Mouse (Mus musculus) heart, adult 2 months (tissue): ENCODE results near the gene Efcab2. TPM values are rescaled to one million over a fixed set of nuclear protein-coding genes. Genes with fewer than 3 reads are reported as not detected.

ENCODE experiments used
- DNase-seq, 2 experiments: peaks; one replicate each; pipeline ENCODE4 v3.0.0; 2021
- H3K27ac ChIP-seq: fragments of 200-600 bp; 2 replicates; pipeline ENCODE4 v1.8.1; 2022
- H3K27me3 ChIP-seq: fragments of 200-500 bp; 2 replicates; pipeline ENCODE4 v1.6.1; 2012; ENCODE audit warnings: mild to moderate bottlenecking, low read length, inconsistent platforms, mixed read lengths; ENCODE audit not compliant: control insufficient read depth, insufficient read depth
- H3K36me3 ChIP-seq: fragments of 200-500 bp; 2 replicates; pipeline ENCODE4 v1.6.1; 2012; ENCODE audit warnings: low read length, inconsistent platforms; ENCODE audit not compliant: control insufficient read depth, insufficient read depth
- H3K4me1 ChIP-seq: fragments of 200-500 bp; 2 replicates; pipeline ENCODE4 v1.6.1; 2011; ENCODE audit warnings: low read length; ENCODE audit not compliant: control insufficient read depth, insufficient read depth
- H3K4me3 ChIP-seq: fragments of 200-600 bp; 2 replicates; pipeline ENCODE4 v1.8.1; 2022
- H3K79me2 ChIP-seq: fragments of 200-500 bp; replicated peaks from 2 replicates; pipeline ENCODE4 v1.6.1; 2012; ENCODE audit warnings: mild to moderate bottlenecking, inconsistent platforms, low read length, moderate library complexity, mixed read lengths; ENCODE audit not compliant: control insufficient read depth, insufficient read depth
- H3K9ac ChIP-seq: fragments of 200-500 bp; 2 replicates; pipeline ENCODE4 v1.6.1; 2012; ENCODE audit warnings: low read depth, mild to moderate bottlenecking, control low read depth, inconsistent platforms, low read length, mixed read lengths
- CTCF ChIP-seq: fragments of 200-600 bp; IDR thresholded peaks from 2 replicates; pipeline ENCODE4 v1.8.1; 2022; ENCODE audit warnings: antibody characterized with exemption, mild to moderate bottlenecking, moderate library complexity
- EP300 ChIP-seq: fragments of 200-500 bp; IDR thresholded peaks from 2 replicates; pipeline ENCODE4 v1.6.1; 2011; ENCODE audit warnings: low read depth, low read length, control low read depth; ENCODE audit not compliant: insufficient read depth
- POLR2A ChIP-seq: fragments of 200-500 bp; IDR thresholded peaks from 2 replicates; pipeline ENCODE4 v1.6.1; 2011; ENCODE audit warnings: mild to moderate bottlenecking, low read depth, low read length, control low read depth; ENCODE audit not compliant: insufficient read depth
- WGBS: fragments of 180-500 bp; shearing (Covaris S2); methylation state at CpG from one replicate; pipeline ENCODE4 v1.1.7; 2018; 5-methylcytosine and 5-hydroxymethylcytosine counted together
- intact Hi-C: fragments of 180-260 bp; cut with DNase I; formaldehyde crosslinking; loops from one replicate; pipeline ENCODE4 v1.15.1; 2025
- polyA plus RNA-seq: library from polyadenylated mRNA; depleted of rRNA; stranded (reverse); fragments of >200 nt; gene quantifications from 2 replicates; pipeline ENCODE4 v1.2.3, GENCODE M21; 2012
- total RNA-seq, 2 experiments: library from RNA; stranded (reverse); gene quantifications; 2 replicates each; pipeline ENCODE4 v1.2.3; 2021

The Efcab2 gene
- total and polyA plus RNA-seq, 3 experiments = 11.4 to 112 (median 94.1) TPM

DNA sequence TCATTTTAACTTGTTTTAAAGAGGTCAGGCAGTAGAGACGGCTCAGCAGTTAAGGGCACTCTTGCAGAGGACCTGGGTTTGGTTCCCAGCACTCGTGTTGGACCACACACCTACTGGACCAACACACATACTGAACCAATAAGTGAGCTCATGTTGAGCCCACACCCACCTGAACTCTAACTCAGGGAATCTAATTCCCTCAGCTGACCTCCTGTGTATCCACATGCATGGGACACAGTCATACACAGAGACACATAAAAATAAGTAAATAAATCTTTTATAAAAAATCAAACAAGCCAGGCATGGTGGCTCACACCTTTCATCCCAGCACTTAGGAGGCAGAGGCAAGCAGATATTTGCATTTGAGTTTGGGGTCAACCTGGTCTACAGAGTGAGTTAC lies 44.0 kb downstream of the Efcab2 start:
- Histone ChIP-seq H3K9ac (no peak overlapping the region), H3K4me1 (peaks cover 1% of the 10 kb centered on the region), H3K27ac (peak overlapping the region; percentile 56; the same call in 1 of the 2 replicates), H3K79me2 (0 out of 2 replicates have a peak, but pooled peaks cover 1% of the 10 kb centered on the region), H3K4me3 (peak overlapping the region; percentile 1; the same call in 1 of the 2 replicates), H3K27me3 (no peaks in the 10 kb centered on the region), H3K36me3 (no peaks in the 10 kb centered on the region)
- TF ChIP-seq EP300 (no peak), POLR2A (no peak), CTCF (no peak)
- DNase-seq = no peak
- 61% methylated on average over 2 of the region's 2 CpGs for WGBS
- intact Hi-C loops = loop anchor here (1.0 to 5.0 kb wide), 4 partner anchors 44 to 303 kb away; partner anchors contain the start of gene Efcab2

DNA sequence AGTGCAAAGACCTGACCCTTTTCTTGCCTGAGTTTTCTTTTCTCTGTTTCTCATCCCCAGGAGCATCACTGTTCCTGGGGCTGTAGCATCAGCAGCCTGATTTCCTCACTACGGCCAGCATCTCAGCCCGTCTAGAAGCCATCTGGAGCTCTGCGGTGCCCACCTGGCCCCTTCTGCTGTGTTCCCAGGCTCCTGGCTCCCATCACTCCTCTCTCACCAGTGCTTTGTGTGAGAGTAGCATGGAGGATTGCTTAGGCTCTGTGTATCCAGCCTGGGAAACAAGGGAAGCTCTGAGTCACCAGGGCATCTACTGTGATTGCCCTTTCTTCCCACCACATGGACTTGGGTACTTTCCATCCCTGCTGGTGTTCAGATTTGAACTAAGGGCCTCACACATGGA lies 48.2 kb downstream of the Efcab2 start:
- no peaks in the 10 kb centered on the region for H3K27me3 ChIP-seq
- H3K27ac ChIP-seq = no peak overlapping the region
- TF ChIP-seq EP300 (no peak), POLR2A (no peak), CTCF (no peak)
- 91% methylated on average over 3 of the region's 3 CpGs for WGBS
- no peaks in the 10 kb centered on the region for H3K4me1 ChIP-seq
- H3K9ac ChIP-seq = no peak overlapping the region
- peaks cover 3% of the 10 kb centered on the region for H3K36me3 ChIP-seq
- H3K79me2 ChIP-seq = 0 out of 2 replicates have a peak, but pooled peaks cover 1% of the 10 kb centered on the region
- no peak for DNase-seq
- intact Hi-C loops = no loop called here
- no peak overlapping the region for H3K4me3 ChIP-seq

DNA sequence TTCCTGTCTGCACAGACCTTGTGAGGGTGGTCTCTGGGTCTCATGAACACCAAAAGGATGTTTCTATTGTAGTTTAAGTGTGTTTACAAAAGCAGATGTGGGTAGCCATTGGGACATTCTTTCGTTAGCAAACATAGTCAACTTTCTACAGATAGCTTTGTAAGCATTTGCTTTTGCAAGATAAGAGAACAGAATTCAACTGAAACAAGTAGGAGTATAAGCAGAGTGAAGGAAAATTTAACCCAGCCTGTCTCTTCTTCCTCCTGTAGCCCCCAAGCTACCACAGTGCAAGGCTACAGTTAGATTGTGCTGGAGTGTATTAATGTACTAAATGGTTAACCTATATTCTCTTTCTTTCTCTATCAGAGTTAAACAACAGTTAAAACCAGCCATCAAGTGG lies 49.2 kb downstream of the Efcab2 start:
- intact Hi-C loops = no loop called here
- DNase-seq = no peak
- no peak overlapping the region for H3K4me3 ChIP-seq
- TF ChIP-seq CTCF (no peak), POLR2A (no peak), EP300 (no peak)
- WGBS = 38% methylated on average over 1 of the region's 1 CpGs
- H3K36me3 ChIP-seq = peaks cover 3% of the 10 kb centered on the region
- no peak overlapping the region for H3K9ac ChIP-seq
- 0 out of 2 replicates have a peak, but pooled peaks cover 1% of the 10 kb centered on the region for H3K79me2 ChIP-seq
- no peak overlapping the region for H3K27ac ChIP-seq
- H3K27me3 ChIP-seq = no peaks in the 10 kb centered on the region
- no peaks in the 10 kb centered on the region for H3K4me1 ChIP-seq

DNA sequence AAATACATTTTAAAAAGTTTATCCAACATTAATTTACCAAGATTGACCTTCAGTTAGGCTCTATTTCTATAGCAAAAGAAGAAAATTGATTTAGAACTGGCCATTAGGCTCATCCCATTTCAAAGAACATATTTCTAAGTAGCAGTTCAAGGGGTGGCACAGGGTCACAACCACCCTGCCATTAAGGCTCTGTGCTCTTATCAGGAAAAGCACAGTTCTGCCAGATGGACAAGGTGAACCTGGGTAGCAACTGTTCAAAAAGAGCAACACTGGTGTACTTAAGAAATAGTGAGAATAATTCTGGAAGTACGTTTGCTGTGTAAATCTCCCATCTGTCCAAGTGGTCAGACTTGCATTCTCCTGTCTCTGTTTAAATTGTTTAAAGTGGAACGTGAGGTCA lies 52.1 kb downstream of the Efcab2 start:
- no peak overlapping the region for H3K27ac ChIP-seq
- H3K79me2 ChIP-seq = no peaks in the 10 kb centered on the region
- 81% methylated on average over 2 of the region's 2 CpGs for WGBS
- no peaks in the 10 kb centered on the region for H3K27me3 ChIP-seq
- intact Hi-C loops = no loop called here
- H3K4me3 ChIP-seq = no peak overlapping the region
- peaks cover 3% of the 10 kb centered on the region for H3K36me3 ChIP-seq
- H3K4me1 ChIP-seq = no peaks in the 10 kb centered on the region
- TF ChIP-seq CTCF (no peak), POLR2A (no peak), EP300 (no peak)
- no peak overlapping the region for H3K9ac ChIP-seq
- DNase-seq = no peak

DNA sequence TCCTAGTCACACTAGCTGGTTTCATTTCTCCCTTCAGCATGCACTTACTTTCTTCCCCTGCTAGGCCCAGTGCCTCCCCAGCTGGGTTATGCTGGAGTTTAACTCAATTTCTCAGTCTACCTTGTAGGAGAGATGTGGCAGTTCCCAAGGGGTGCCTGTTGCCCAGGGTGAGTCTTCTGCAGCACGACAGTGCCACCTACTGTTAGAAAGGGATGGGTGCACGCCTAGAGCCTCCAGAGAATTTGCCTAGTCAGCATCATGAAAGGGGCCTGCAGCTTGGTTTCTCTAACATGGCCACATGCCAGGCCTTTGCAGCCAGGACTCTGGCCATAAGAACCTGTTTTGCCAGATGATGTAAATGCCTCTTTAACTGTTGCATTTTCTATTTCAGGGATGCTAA lies 57.8 kb downstream of the Efcab2 start:
- Histone ChIP-seq H3K4me1 (no peaks in the 10 kb centered on the region; the same call in 1 of the 2 replicates), H3K79me2 (no peaks in the 10 kb centered on the region), H3K4me3 (no peak overlapping the region), H3K9ac (no peak overlapping the region), H3K27ac (no peak overlapping the region), H3K27me3 (no peaks in the 10 kb centered on the region), H3K36me3 (no peaks in the 10 kb centered on the region)
- TF ChIP-seq CTCF (0 out of 2 replicates have a peak, but pooled peaks have one; percentile 99), POLR2A (no peak), EP300 (peak; percentile 87)
- DNase-seq = peak; percentile 74 to 78
- intact Hi-C loops = loop anchor here (2.0 to 10.0 kb wide), 2 partner anchors 319 to 519 kb away; no protein-coding TSS in a partner anchor
- WGBS = 2% methylated on average over 2 of the region's 2 CpGs

DNA sequence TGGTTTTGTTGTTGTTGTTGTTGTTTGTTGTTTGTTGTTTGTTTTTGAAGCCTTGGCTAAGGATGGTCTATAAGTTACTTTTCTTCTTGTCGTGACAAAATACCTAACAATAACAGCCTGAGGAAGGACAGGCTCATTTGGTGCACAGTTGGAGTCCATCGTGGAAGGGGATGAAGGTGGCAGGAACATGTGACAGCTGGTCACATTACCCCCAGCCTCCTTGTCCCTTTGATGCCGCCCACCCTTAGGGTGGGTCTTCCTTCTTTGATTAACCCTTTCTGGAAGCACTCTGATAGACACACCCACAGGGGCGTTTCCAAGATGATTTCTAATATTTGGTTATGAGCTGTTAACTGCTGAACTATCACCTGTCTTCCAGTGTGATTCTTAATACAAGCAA lies 58.3 kb downstream of the Efcab2 start:
- Histone ChIP-seq H3K27ac (no peak overlapping the region), H3K9ac (no peak overlapping the region), H3K36me3 (no peaks in the 10 kb centered on the region), H3K4me1 (no peaks in the 10 kb centered on the region; the same call in 1 of the 2 replicates), H3K27me3 (no peaks in the 10 kb centered on the region), H3K4me3 (no peak overlapping the region), H3K79me2 (no peaks in the 10 kb centered on the region)
- intact Hi-C loops = loop anchor here (10.0 kb wide), 1 partner anchor 519 kb away; no protein-coding TSS in a partner anchor
- no peak for DNase-seq
- 38% methylated on average over 4 of the region's 4 CpGs for WGBS
- TF ChIP-seq POLR2A = no peak
- TF ChIP-seq EP300 = no peak
- no peak for TF ChIP-seq CTCF

DNA sequence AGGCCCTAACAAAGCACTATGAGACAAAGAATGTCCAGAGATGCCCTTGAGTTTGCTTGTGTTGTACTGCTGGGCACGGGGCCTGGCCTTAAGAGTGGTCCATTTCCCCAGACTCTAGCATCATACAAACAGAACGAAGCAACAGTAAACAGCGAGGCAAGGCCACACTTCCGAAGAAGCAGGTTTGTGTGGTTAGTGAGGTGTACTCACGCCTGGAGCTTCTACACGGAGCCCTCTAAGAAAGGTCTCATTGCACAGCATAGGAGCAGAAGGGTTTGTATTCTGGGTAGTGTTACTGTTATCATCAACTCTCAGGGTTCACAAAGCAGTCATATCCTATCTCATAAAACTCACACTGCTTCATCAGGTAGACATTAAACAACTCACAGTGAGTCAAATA lies 61.7 kb downstream of the Efcab2 start:
- TF ChIP-seq CTCF (no peak), EP300 (no peak), POLR2A (no peak)
- Histone ChIP-seq H3K27ac (no peak overlapping the region), H3K27me3 (no peaks in the 10 kb centered on the region), H3K9ac (no peak overlapping the region), H3K36me3 (no peaks in the 10 kb centered on the region), H3K4me3 (no peak overlapping the region), H3K4me1 (no peaks in the 10 kb centered on the region; the same call in 1 of the 2 replicates), H3K79me2 (no peaks in the 10 kb centered on the region)
- WGBS = 73% methylated on average over 6 of the region's 6 CpGs
- intact Hi-C loops = loop anchor here (10.0 kb wide), 1 partner anchor 523 kb away; no protein-coding TSS in a partner anchor
- no peak for DNase-seq
